Mouse (Mus musculus) telencephalon, adult 2 months (tissue): ENCODE measurements around the gene Msl3.
"Not testable (repeated sequence)": the region's sequence is repeated elsewhere in the genome, so short reads cannot be mapped to it uniquely, and the experiment has no call there.

ENCODE experiments used
- DNase-seq: peaks from one replicate; pipeline ENCODE4 v3.0.0-alpha.2; 2011; ENCODE audit warnings: low read depth, low spot score

Gene Msl3

GRCm38 (mm10) chrX:168673525-168674406 lies at the start of gene Msl3:
TSS of gene Msl3 (minus strand) at chrX:168673898.
- no peak for DNase-seq

GRCm38 (mm10) chrX:168717969-168718368 lies 44.3 kb upstream of the Msl3 start:
- DNase-seq, result no peak

- no peak for DNase-seq
Measured at GRCm38 (mm10) chrX:168674407-168674962, 787 bp upstream of the Msl3 start.

- DNase-seq, result peak; percentile 76
Measured at GRCm38 (mm10) chrX:168672913-168673524, 679 bp downstream of the Msl3 start.

GRCm38 (mm10) chrX:168672425-168672824 lies 1.3 kb downstream of the Msl3 start:
- peak; percentile 80 for DNase-seq

GRCm38 (mm10) chrX:168663982-168664689 lies 9.6 kb downstream of the Msl3 start:
- DNase-seq, result no peak

GRCm38 (mm10) chrX:168660236-168660635 lies 13.5 kb downstream of the Msl3 start:
- no peak for DNase-seq

GRCm38 (mm10) chrX:168659803-168660202 lies 13.9 kb downstream of the Msl3 start:
- DNase-seq, result not testable (repeated sequence)

- no peak for DNase-seq
Measured at GRCm38 (mm10) chrX:168659275-168659674, 14.4 kb downstream of the Msl3 start.

- no peak for DNase-seq
Measured at GRCm38 (mm10) chrX:168657795-168658194, 15.9 kb downstream of the Msl3 start.

- DNase-seq, result peak; percentile 49
Measured at GRCm38 (mm10) chrX:168649336-168649735, 24.4 kb downstream of the Msl3 start.

- DNase-seq, result no peak
Measured at GRCm38 (mm10) chrX:168647746-168648145, 26.0 kb downstream of the Msl3 start.

GRCm38 (mm10) chrX:168643451-168643850 lies 30.2 kb downstream of the Msl3 start:
- no peak for DNase-seq

GRCm38 (mm10) chrX:168639556-168640356 lies 33.9 kb downstream of the Msl3 start:
- peak; percentile 44 for DNase-seq
